Mouse (Mus musculus): ENCODE data around the gene Ctla2a.
"Not testable (repeated sequence)": the region's sequence is repeated elsewhere in the genome, so short reads cannot be mapped to it uniquely, and the experiment has no call there.

Gene Ctla2a

GRCm38 (mm10) chr13:60936500-60936901, at the start of gene Ctla2a, which contains the start of gene Gm49391:
TSS of gene Ctla2a (minus strand) at chr13:60936625.
TSS of gene Gm49391 (minus strand) at chr13:60936571.
- peak; percentile 13 for DNase-seq

- DNase-seq = not testable (repeated sequence)
Measured at GRCm38 (mm10) chr13:60972319-60972718, 35.9 kb upstream of the Ctla2a start.

- not testable (repeated sequence) for DNase-seq
Measured at GRCm38 (mm10) chr13:60963985-60964384, 27.6 kb upstream of the Ctla2a start.

GRCm38 (mm10) chr13:60961706-60962105, 25.3 kb upstream of the Ctla2a start:
- no peak for DNase-seq

GRCm38 (mm10) chr13:60941884-60942283, 5.5 kb upstream of the Ctla2a start, which contains the start of gene Tpbpa:
TSS of gene Tpbpa (minus strand) at chr13:60941984.
- not testable (repeated sequence) for DNase-seq

- DNase-seq = not testable (repeated sequence)
Measured at GRCm38 (mm10) chr13:60935490-60935889, 935 bp downstream of the Ctla2a start, which contains the start of gene Gm49393. TSS of gene Gm49393 (minus strand) at chr13:60935590.

- DNase-seq = not testable (repeated sequence)
Measured at GRCm38 (mm10) chr13:60904780-60905179, 31.6 kb downstream of the Ctla2a start, which contains the start of gene Tpbpb. TSS of gene Tpbpb (minus strand) at chr13:60904880.

GRCm38 (mm10) chr13:60897328-60897727, 39.1 kb downstream of the Ctla2a start, which contains the start of gene Ctla2b:
TSS of gene Ctla2b (minus strand) at chr13:60897447.
- peak; percentile 8 for DNase-seq

- not testable (repeated sequence) for DNase-seq
Measured at GRCm38 (mm10) chr13:60896794-60897193, 39.6 kb downstream of the Ctla2a start, which contains the start of gene Gm49392. TSS of gene Gm49392 (minus strand) at chr13:60896894.

- no peak for DNase-seq
Measured at GRCm38 (mm10) chr13:60895406-60896160, 40.8 kb downstream of the Ctla2a start.

- no peak for DNase-seq
Measured at GRCm38 (mm10) chr13:60892301-60892700, 44.1 kb downstream of the Ctla2a start.
